Mouse (Mus musculus): Measurements from ENCODE around the gene Fan1. TPM values are rescaled to one million over a fixed set of nuclear protein-coding genes. Genes with fewer than 3 reads are reported as not detected.

Gene Fan1
- total RNA-seq, 2 experiments from 2014 or later: 2.0 to 3.0 TPM

GRCm38 (mm10) chr7:64347813-64348212 lies 26.1 kb downstream of the Fan1 start:
- no peak for ATAC-seq (ENCODE audit: poor library complexity, severe bottlenecking)

- no peak for ATAC-seq (ENCODE audit: poor library complexity, severe bottlenecking)
These were observed 41.2 kb downstream of the Fan1 start for GRCm38 (mm10) chr7:64332686-64333085.

- ATAC-seq (ENCODE audit: poor library complexity, severe bottlenecking): no peak
These were observed 42.6 kb downstream of the Fan1 start for GRCm38 (mm10) chr7:64331309-64331708.

- ATAC-seq (ENCODE audit: poor library complexity, severe bottlenecking): no peak
These were observed 46.4 kb downstream of the Fan1 start for GRCm38 (mm10) chr7:64327486-64327885.

GRCm38 (mm10) chr7:64326892-64327291 lies 47.0 kb downstream of the Fan1 start:
- peak; percentile 99 for ATAC-seq (ENCODE audit: poor library complexity, severe bottlenecking)

- no peak for ATAC-seq (ENCODE audit: poor library complexity, severe bottlenecking)
These were observed 52.2 kb downstream of the Fan1 start for GRCm38 (mm10) chr7:64321658-64322057.

- no peak for ATAC-seq (ENCODE audit: poor library complexity, severe bottlenecking)
These were observed 52.8 kb downstream of the Fan1 start for GRCm38 (mm10) chr7:64321125-64321524.

- ATAC-seq (ENCODE audit: poor library complexity, severe bottlenecking): no peak
These were observed 61.1 kb downstream of the Fan1 start for GRCm38 (mm10) chr7:64312811-64313210.

GRCm38 (mm10) chr7:64310756-64311155 lies 63.1 kb downstream of the Fan1 start:
- no peak for ATAC-seq (ENCODE audit: poor library complexity, severe bottlenecking)

- no peak for ATAC-seq (ENCODE audit: poor library complexity, severe bottlenecking)
These were observed 63.7 kb downstream of the Fan1 start for GRCm38 (mm10) chr7:64310241-64310640.

Other genes starting within 250 kb of the Fan1 start
- gene Trpm1, start 220.3 kb downstream of the Fan1 start, total RNA-seq (2015): not detected in 2 replicates
- not detected in 2 replicates for gene Trpm1, start 220.3 kb downstream of the Fan1 start, total RNA-seq (2017)
- 4.1 and 6.0 TPM in 2 replicates for gene Mtmr10, start 86.4 kb downstream of the Fan1 start, total RNA-seq (2015)
- gene Mtmr10, start 86.4 kb downstream of the Fan1 start, total RNA-seq (2017): 3.4 and 7.2 TPM in 2 replicates
- 31.4 and 35.7 TPM in 2 replicates for gene Mphosph10, start 18.2 kb upstream of the Fan1 start, total RNA-seq (2015)
- 61.6 and 67.3 TPM in 2 replicates for gene Mphosph10, start 18.2 kb upstream of the Fan1 start, total RNA-seq (2017)
- gene Mcee, start 18.5 kb upstream of the Fan1 start, total RNA-seq (2015): 59.7 and 65.8 TPM in 2 replicates
- gene Mcee, start 18.5 kb upstream of the Fan1 start, total RNA-seq (2017): 79.4 and 86.7 TPM in 2 replicates
- gene Apba2, start 127.6 kb upstream of the Fan1 start, total RNA-seq (2015): not detected in 2 replicates
- gene Apba2, start 127.6 kb upstream of the Fan1 start, total RNA-seq (2017): not detected in 2 replicates

All from megakaryocyte, adult 5-6 weeks (primary cell).